Mouse (Mus musculus) monocyte, adult 59 days (primary cell): ENCODE data around the gene Hmga2. TPM values are rescaled to one million over a fixed set of nuclear protein-coding genes. Genes with fewer than 3 reads are reported as not detected.

ENCODE experiments used
- total RNA-seq, 2 experiments: library from RNA; stranded (reverse); gene quantifications; one replicate each; pipeline ENCODE4 v1.2.4; 2023

Hmga2 gene
- total RNA-seq: under 1 TPM; 0.21 to 0.26 TPM

GRCm38 (mm10) chr10:120475601-120476515 lies at the start of gene Hmga2:
Gene Hmga2, minus strand, starts transcription at chr10:120476469.

Other genes starting within 250 kb of the Hmga2 start
- gene Llph, start 249.4 kb downstream of the Hmga2 start, total RNA-seq: 10 to 100 TPM; 25.6 to 45.2 TPM